Mouse (Mus musculus) spleen, adult 18-20 months (tissue): ENCODE measurements at regions not wholly inside any gene's neighbourhood (a gene's known extent, or its start where the extent isn't known, plus 50 kb on each side); places are given as distances from the start of the nearest gene placed in this dataset.
A peak's percentile ranks its signal among the peaks of the same experiment; 100 is the strongest.

Experiments
- DNase-seq, 2 experiments: peaks; one replicate each; pipeline ENCODE4 v3.0.0; 2022; ENCODE audit warnings: mixed read lengths in 2 of 2

DNA sequence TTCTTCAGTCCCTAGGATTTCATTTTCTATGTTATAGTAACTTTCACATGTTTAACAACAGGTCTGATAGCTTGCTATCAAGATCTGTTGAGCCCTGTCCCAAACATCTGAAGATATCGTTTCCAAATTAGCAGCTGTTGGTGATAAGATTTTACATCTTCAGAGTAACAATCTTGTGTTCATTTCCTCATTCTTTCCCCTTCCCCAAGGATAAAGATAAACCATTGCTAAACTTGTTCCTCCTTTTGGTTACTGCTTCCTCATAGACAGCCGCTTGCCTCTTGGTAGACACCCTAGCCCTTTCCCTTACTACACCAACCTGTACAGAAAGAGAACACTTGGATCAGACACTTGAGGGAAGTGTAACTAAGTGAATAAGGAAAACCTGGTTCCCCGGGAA, 58.6 kb downstream of the Kcnrg start:
- DNase-seq: no peak

DNA sequence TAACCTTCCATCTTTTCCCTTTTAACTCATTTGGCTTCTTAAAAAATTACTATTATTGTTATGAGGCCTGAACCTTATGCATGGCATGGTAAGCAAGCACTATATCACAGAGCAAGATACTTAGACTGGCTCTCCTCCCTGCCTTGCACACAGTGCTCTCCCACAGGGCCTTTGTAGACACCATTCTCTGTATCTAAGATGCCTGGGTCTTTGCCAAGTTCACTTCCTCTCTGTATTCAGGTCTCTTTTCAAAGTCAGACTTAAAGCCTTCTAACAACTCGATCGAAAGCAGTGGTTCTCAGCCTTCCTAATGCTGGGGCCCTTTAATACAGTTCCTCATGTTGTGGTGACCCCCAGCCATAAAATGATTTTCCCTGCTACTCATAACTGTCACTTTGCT, 65.9 kb downstream of the Kcnrg start:
- no peak for DNase-seq

DNA sequence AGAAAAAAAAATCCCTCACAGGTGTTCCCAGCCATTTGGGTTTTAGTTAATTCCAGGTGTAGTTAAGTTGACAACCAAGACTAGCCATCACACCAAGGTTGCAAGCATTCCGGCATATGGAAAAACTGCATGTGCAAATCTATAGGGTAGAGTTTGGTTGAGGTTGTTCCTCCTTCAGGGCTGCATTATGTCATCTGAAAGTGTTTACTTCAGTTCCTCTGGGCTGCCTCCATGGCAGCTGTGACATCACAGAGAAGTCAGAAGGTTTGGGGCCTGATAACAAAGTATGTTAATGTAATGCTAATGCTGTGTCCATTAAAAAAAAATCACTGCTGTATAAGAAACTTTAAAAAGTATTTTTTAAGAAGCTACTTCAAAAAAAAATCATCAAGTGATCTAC, 70.8 kb downstream of the Kcnrg start:
- DNase-seq: no peak

DNA sequence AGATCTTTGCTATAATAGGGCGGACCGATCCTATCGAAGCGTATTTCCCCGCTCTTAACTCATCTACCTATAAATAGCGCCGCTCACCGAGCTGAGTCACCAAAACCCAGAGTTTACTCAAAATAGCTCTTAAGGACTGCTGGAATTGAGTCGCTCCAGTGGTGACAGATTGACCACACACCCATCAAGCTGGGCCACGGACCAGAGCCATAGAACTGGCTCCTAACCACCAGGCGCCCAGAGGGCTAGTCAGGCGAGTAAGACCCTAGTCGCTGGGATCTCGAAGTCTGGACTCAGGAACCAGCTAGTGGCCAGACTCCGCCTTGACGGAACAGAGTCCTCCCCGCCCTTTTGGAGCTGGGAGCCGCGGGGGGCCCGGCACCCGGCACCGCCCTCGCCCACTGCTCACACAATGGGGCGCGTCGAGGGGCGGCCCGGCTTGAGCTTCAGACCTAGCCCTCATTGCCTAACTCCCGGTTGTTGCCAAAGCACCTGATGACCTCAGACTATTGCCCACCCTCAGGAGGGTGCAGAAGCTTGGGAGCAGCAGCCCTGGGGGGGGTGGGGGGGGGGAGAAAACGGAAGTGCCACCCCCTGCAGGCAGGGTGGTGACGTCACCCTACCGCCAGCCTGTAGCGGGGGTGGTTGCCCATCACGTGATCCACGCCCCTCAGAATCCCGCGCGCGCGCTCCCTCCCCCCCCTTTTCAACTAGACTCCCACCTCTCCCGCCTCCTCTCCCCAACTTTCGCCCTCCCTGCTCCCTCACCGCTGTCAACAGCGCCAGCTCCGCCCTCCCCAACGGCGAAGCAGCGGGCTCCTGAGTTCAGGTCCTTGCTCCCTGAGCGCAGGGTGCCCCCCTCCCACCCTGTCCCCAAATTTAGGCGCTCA, 73.8 kb downstream of the Kcnrg start:
- DNase-seq: peak; percentile 78 to 81

DNA sequence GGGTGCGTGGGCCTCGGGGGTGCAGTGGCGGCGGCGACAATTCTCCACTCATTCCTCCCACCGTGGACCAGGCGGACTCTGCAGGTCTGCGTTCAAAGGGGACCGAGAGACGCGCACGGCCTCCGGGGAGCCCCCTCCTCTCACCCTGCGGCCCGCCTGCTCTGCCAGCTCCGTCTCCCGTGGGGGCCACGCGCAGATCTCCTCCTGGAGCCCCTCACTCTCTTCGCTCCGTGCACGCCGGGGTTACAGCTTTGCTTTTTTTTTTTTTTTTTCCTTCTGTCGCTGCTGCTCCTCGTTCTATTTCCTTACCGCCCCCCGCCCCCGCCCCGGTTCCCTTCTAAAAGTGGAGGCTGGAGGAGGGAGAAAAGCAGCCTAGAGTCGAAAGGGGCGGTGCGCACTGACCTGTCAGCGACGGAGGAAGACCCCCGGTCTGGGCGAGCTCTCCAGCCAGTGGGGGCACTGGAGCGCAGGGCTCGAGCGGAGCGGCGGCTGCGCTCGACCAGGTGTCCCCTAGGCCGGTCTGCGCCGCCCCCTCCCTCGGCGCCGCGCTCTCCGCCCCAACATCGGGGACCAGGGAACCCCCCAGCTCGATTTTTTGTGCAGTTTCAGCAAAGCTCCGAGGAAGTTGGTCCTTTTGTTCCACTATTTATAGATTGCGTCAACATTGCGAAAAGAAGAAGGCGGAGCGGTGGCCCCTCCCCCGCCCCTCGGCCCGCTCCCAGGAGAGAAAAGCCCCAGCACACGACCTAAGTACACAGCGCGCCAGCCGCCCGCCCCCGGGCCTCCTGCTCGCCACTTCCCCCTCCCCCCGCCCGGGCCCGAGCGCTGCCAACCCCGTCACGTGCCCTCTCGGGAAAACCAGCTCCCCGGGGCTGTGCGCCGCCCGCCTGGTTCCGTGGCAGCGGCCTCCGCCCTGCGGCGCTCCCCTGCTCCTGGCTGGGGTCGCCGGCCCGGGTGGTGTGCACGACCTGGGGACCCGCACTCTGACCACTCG, 74.7 kb downstream of the Kcnrg start:
- peak; percentile 84 to 89 for DNase-seq

DNA sequence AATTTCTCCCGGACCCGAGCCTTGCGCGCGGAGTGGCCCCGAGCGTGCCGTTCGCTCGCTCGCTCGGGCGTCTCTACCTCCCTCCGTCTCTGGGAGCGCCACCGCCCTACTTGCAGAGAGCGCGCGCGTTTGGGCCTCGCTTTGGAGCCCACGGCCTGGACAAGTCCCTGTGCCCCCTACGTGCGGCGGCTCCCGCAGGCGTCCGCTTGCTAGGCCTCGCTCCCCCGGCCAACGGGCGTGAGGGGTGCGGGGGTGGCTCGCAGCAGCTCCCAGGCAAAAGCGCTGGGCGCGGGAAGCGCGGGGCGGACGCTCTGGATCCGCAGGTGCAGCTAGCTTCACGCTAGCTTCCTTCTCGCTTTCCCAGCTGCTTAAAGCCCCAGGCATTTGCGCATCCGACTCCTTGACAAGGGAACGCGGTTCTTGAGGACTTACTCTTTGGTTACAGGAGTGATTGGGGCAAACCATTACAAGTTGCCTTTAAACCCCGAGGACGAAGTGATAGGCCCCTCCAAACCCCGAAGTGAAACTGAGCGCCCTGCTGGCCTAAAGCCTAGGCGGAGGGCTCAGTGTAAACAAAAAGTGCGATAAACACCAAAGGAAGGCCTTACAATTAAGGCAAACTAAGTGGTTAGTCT, 75.6 kb downstream of the Kcnrg start:
- peak; percentile 53 to 63 for DNase-seq

DNA sequence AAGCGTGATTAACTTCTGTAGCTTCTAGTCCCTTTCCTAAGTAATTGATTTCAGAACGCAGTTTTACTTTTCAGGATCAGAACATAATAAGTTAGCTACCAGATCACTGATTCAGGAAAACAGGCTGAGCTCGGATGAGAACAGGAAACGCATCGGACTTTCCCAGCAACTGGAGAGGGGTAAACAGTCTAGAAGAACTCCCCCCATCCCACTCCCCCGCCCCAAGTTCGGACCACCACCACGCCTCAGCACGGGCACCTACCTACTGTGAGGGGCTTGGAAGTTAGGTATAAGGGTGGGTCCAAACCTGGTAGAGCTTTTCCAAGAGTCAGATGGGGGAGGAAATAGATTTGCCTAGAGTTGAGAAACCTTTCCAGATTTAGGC, 76.1 kb downstream of the Kcnrg start:
- DNase-seq: peak in 1 of 2 experiments; percentile 18

DNA sequence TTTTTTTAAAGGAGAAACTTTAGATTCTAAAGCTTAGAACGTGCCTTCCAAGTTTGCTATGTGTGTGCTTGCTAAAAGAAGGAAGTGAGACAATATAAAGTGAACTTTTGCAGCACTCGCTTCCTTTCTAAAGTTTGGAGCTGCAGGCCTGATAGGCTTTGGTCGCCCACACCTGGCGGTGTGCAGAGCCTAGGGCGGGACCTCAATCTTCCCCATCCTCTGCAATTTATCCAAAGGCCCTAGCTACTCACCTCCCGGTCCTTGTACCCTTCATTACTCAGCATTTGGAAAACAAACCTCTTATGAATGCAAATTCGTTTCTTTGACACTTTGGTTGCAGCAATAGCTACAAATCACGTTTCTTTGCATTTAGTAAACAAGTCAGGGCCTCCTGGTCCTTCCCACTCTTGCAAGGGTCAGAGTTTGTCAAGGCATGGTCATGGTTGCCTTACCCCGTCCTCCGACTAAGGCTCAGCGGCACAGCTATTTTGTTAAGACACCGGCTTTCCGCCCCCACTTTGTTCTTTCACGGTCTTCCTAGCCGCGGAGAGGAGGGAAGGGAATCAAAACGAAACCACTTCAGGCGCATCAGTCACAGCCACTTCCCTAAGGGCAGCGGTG, 76.6 kb downstream of the Kcnrg start:
- DNase-seq: peak; percentile 19 to 51

DNA sequence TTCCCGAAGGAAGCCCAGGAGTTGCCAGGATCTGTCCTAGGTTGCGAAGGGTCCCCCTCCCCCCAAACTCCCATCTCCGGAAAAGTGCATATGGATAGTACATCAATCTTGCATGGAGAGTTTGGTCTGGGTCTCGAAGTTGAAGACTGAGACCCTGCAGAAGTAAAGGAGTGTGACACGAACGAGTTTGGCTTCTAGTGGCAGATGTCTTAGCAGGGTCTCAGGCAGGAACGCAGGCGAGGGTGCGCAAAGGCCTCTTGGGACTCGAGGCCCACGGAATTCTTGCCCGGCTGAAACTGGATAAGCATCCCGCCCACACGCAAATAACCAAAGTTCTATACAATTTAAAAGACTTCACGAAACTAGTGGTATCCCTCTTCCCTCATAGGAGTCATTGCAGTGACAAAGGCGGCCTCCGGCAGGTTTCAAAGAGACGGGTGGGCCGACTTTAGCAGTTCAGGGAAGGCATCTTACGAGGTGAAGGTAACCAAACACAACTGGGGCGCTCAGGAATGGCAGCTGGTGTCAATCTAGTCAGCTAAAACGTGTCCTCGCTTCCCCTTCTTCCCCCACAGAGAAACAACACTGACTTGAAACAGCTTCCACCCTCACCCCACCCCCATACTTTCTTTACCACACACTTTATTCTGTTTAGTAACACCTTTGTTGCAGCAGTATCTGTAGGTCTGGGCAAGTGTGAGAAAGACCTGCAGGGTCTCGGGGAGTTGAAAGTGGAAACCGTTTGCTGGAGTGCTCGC, 77.4 kb downstream of the Kcnrg start:
- no peak for DNase-seq

DNA sequence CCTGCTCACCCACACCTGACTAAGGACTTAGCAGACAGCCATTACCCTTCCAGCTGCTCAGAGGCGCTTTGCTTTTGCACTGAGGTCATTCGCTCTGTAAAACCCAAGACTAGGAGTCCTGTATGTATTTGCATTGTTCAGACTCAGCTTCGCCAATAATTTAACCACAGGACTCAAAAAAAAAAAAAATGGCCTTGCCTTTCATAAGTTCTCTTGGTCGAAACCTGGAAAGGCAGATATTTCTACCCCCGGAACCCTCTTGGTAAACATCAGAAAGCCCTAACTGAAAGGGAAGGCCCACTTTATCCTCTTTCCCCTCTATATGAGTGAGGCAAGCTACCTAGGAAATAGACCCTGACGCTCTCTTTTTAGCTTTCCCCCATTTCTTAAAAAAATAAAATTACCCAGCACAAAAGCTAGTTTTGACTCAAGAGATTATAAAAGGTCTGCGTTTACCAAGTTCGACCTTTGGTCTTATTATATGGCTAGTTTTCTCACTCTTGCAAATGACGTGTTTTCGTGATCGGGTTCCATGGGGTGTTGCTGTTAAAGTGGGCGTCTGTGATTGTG, 78.1 kb downstream of the Kcnrg start:
- no peak for DNase-seq

DNA sequence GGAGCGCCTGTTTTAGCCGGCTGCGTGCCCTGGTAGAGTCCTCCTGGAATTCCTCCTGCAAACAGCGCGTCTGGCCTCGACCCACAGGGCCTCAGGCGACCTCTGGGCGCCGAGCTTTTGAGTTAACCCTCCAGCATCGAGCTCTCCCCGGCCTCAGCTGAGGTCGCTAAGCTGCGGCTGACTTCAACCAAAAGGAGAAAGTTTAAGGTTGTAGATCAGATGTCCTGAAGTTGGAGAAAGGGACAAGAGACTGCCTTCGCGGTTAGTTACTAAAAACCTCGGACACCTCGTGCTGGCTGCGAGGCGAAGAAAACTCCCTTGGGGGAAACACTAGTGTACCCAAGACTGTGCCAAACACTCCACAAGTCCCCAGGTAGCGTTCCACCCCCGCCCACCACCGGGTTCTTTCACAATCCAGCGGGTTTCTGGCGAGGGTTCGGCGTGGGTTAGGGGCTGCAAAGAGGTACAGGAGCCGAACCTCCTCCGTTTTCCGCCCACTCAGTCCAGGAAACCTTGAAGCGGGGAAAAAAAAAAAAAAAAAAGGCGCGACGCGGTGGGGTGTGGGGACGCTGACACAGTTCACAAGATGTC, 78.9 kb downstream of the Kcnrg start:
- DNase-seq: peak; percentile 13 to 34

DNA sequence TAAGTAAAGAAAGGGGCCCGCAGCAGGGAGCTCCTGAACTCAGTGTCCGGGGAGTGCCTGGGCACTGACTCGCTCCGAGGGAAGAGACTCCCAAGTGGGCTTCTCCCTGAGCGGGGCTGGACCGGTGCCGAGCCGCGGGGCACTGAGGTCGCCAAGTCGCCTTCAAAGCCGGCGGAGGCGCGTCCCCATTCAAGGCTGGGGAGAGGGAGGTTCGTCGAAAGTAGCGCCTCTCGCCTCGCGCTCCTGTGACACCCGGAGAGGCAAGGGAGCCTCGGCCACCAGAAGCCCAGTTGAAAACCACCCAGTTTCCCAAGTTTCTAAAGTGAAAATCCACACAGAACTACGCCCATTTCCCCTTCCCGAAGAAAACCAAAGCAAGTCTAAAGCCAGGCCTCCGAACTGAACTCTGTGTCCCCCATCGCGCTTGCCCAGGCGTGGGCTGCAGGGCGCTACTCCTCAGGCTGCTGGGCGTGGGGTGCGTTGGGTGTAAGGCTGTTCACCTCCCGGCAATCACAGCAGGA, 79.6 kb downstream of the Kcnrg start:
- peak; percentile 28 to 49 for DNase-seq

DNA sequence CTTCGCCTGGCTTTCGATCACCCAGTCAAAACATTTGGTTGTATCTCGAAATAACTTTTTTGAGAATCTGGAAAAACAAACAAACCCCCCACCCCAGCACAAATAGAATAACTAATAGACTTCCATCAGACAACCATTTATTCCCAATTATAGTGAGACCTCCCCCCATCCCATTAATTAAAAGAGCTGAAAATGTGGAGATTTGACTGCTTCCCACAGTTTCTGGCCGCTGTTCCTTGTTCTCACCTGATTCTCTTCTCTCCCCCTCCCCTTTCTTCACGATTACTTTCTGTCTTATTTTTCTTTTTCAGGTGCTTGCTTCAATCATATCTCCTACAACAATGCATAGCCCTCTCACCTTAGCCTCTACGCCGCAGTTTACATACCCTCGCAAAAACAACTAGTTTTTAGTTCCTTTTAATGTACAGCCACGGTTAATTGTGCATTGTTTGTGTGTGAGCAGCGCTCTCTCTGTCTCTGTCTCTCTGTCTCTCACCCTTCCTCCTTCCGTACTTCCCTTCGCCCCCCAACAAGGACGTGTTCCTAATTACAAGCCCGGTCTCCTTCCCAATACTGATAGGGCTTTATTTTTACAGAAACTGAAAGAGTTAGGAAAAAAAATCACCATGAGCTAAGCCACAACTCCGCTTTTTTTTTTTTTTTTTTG, 80.2 kb downstream of the Kcnrg start:
- DNase-seq: no peak

DNA sequence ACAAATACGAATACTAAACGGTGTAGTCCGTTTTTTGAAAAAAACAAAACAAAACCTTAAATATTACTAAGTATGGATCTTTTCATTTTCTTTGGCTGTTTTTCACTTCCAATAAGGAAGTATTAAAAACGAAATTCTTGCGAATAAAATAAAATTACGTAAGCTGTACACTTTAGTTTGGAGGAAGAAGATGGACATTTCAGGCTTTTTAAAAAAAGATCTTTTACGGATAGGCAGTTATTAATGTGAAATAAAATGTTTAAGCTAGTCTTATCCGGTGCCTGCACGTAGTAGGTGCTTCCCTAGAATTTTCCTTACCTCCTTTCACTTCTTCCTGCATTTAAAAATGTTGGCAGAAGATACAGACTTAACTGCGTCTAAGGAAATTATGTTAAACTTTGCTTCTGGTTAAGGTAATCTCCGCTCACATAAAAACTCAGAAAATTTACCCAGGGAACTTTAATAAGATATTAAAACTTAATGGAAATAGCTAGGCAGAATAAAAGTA, 80.8 kb downstream of the Kcnrg start:
- no peak for DNase-seq

DNA sequence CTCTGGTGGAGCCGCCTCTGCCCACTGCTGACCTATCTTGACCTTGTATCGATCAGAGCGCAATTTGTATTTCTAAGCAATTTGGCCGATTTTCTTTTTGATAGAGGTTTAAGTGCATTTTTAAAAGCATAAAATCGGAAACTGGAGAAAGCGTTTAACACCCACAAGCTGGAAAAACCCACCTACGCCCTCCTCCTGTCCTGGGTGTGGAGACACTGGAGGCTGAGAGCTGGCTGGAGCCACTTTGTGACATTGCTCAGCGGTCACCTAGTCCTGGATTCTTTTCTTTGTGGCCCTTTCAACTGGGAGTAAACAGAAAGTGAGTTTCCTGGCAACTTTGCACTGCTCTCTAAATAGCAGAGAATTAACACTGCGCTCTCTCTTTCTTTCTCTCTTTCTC, 81.4 kb downstream of the Kcnrg start:
- peak in 1 of 2 experiments; percentile 34 for DNase-seq

DNA sequence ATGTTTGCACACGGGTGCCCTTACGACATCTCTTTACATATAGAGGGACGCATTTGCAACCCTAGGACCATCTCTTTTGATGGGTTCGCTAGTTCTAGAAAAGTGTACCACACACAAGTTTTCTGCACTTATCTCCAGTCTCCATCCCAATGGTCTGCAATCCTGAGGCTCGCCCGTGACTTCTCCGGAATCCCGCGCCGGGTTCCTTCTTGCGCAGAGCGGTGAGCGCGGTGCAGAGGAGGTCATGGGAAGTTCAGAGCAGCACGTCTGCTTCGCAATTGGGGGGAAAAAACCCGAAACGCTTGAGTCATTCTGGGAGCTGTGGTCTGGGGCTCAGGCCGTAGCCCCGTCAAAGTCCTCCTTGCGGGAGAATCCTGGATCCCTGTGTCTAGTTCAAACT, 82.0 kb downstream of the Kcnrg start:
- DNase-seq: peak in 1 of 2 experiments; percentile 31

DNA sequence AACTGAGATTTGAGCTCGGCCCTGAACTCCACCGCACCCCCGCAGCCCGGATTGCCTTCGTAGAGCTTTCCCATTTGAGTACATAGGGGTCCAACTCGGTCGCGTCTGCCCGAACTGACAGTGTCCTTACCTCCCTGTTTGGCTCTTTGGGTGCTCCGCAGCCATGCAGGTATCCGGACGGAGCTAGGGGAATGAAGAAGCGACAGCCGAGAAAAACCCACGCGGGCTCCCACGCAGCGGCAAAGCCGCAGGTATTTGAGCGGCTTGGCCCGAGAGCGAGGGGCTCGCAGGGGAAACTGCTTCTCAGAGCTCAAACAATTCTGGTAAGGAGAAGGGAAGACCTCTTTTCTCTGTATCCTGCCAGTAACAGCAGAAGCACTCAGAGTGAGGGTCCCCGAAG, 82.5 kb downstream of the Kcnrg start:
- DNase-seq: no peak

DNA sequence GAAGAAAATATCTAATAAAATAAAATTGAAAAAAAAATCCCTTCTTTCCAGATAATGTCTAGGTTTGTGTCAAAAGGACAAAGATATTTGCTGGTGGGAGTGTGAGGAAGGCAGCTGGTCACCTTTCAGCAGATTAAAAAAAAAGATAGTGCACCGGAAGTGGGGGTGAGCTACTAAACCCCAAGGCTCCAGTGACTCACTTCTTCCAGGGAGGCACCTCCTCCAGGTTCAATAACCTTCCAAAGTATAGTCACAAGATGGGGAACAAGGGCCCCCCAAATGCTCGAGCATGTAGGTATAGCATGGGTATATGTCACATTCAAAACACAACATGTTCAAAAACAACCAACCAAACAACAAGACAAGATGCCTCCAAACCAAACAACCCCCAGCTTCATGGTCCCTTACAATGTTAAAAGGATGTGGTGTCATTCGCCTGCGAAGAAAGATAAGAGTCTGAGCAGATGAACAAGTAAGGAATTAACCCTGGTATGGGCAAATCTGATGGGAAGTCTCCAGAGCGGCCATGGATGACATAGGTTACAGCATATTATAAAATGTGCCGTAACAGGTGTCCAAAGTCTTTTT, 84.6 kb downstream of the Kcnrg start:
- DNase-seq: no peak

DNA sequence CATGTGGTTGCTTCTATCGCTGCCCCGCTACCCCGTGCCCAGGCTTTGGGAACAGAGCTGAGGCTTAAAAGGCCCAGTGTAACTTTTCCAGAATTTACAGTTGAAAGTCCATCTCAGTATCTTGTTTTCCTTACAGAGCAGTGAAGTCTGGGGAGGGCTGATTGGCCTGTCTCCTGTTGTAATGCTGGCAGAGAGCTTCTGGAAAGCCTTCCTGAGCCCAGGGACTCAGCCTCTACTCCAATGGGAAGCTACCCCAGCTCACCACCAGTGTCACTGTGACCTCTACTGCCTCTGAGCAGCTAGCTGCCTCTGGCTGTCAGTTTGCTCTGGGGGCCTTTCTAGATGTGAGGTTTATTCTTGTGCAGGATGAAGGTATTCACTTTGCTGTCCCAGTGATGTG, 87.5 kb downstream of the Kcnrg start:
- no peak for DNase-seq
